Mouse (Mus musculus): ENCODE measurements at regions not wholly inside any gene's neighbourhood (a gene's known extent, or its start where the extent isn't known, plus 50 kb on each side); places are given as distances from the start of the nearest gene placed in this dataset.

DNA sequence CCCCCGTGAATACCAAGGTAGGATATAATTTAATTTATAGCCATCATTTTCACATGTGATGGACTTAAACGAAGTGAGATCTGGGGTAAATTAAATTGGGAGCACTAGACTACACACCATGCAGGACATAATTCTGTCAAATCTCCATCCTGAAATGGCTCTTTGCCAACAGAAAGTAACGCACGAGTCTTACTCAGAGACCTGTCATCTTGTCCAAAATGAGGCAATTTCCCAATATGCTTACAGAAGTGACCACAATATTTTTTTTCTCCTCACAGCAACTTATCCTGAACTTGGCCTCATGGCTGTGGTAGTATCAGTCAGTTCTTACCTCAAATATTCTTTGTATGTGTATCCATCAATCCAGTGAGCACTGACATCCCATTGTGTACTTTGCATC, 955.2 kb downstream of the Gsdmc2 start:
- TF ChIP-seq ZNF384 (IDR thresholded peaks at IDR 0.05; ENCODE audit: low read depth, low read length) (no peak), ZC3H11A (IDR thresholded peaks at IDR 0.05; ENCODE audit: borderline replicate concordance, low read depth, low read length) (no peak), HCFC1 (IDR thresholded peaks at IDR 0.05; ENCODE audit: borderline replicate concordance, insufficient read depth, low read length) (no peak), CHD2 (IDR thresholded peaks at IDR 0.05; ENCODE audit: low read depth, low read length) (no peak), MAFK (IDR thresholded peaks at IDR 0.05; ENCODE audit: insufficient read depth, low read depth, low read length) (no peak)

Data from ES-E14 (cell line).